Mouse (Mus musculus) limb, embryonic 12.5 days (tissue): ENCODE measurements around the gene Cbarp. TPM values are rescaled to one million over a fixed set of nuclear protein-coding genes. Genes with fewer than 3 reads are reported as not detected.

Source experiments
- ATAC-seq: fragments of 200-750 bp; cut with Nextera tagmentation; 2 replicates; pipeline ENCODE4 v1.8.0; 2017; ENCODE audit warnings: low read depth, moderate TSS enrichment; ENCODE audit not compliant: insufficient number of reproducible peaks, insufficient read depth, low FRiP score, low TSS enrichment
- H3K27ac ChIP-seq: fragments of 300-500 bp; sonication (generic); 2 replicates; pipeline ENCODE4 v1.5.1; 2016; ENCODE audit warnings: mild to moderate bottlenecking, moderate library complexity
- H3K27me3 ChIP-seq: fragments of 300-500 bp; sonication (generic); 2 replicates; pipeline ENCODE4 v1.6.1; 2016; ENCODE audit warnings: mild to moderate bottlenecking, moderate library complexity
- H3K36me3 ChIP-seq: fragments of 300-500 bp; sonication (generic); 2 replicates; pipeline ENCODE4 v1.6.1; 2016; ENCODE audit warnings: mild to moderate bottlenecking, moderate library complexity
- H3K4me1 ChIP-seq: fragments of 300-500 bp; sonication (generic); replicated peaks from 2 replicates; pipeline ENCODE4 v1.6.1; 2016
- H3K4me2 ChIP-seq: fragments of 300-500 bp; sonication (generic); 2 replicates; pipeline ENCODE4 v1.6.1; 2016; ENCODE audit warnings: mild to moderate bottlenecking, moderate library complexity
- H3K4me3 ChIP-seq: fragments of 300-500 bp; sonication (generic); replicated peaks from 2 replicates; pipeline ENCODE4 v1.5.1; 2016; ENCODE audit warnings: mild to moderate bottlenecking
- H3K9ac ChIP-seq: fragments of 300-500 bp; sonication (generic); replicated peaks from 2 replicates; pipeline ENCODE4 v1.6.1; 2016; ENCODE audit warnings: mild to moderate bottlenecking, moderate library complexity
- H3K9me3 ChIP-seq: fragments of 300-500 bp; sonication (generic); 2 replicates; pipeline ENCODE4 v1.6.1; 2016; ENCODE audit warnings: mild to moderate bottlenecking, moderate library complexity
- WGBS: fragments of 180-500 bp; shearing (Covaris S2); methylation state at CpG from one replicate; pipeline ENCODE4 v1.1.7; 2016; 5-methylcytosine and 5-hydroxymethylcytosine counted together
- polyA plus RNA-seq: library from polyadenylated mRNA; unstranded; fragments of >200 nt; fragmentation: Nextera tagmentation; extraction: Ambion mirVana; gene quantifications from 2 replicates; pipeline ENCODE4 v1.2.1, GENCODE M21; 2016

Gene Cbarp
- polyA plus RNA-seq, 1 experiment from 2014 or later = 4.9 TPM

GRCm38 (mm10) chr10:80103032-80103431 is 37.6 kb downstream of the Cbarp start:
- H3K4me3 ChIP-seq = peak overlapping the region; percentile 91
- H3K4me1 ChIP-seq = peaks cover 17% of the 10 kb centered on the region
- H3K9me3 ChIP-seq = no peaks in the 10 kb centered on the region
- no peaks in the 10 kb centered on the region for H3K27me3 ChIP-seq
- no peak; the same call in 1 of the 2 replicates for ATAC-seq
- 87% methylated on average over 2 of the region's 2 CpGs for WGBS
- H3K9ac ChIP-seq = no peak overlapping the region
- peak overlapping the region; percentile 59; the same call in 1 of the 2 replicates for H3K27ac ChIP-seq
- H3K4me2 ChIP-seq = peak overlapping the region; percentile 94; the same call in 1 of the 2 replicates
- no peaks in the 10 kb centered on the region for H3K36me3 ChIP-seq

DNA sequence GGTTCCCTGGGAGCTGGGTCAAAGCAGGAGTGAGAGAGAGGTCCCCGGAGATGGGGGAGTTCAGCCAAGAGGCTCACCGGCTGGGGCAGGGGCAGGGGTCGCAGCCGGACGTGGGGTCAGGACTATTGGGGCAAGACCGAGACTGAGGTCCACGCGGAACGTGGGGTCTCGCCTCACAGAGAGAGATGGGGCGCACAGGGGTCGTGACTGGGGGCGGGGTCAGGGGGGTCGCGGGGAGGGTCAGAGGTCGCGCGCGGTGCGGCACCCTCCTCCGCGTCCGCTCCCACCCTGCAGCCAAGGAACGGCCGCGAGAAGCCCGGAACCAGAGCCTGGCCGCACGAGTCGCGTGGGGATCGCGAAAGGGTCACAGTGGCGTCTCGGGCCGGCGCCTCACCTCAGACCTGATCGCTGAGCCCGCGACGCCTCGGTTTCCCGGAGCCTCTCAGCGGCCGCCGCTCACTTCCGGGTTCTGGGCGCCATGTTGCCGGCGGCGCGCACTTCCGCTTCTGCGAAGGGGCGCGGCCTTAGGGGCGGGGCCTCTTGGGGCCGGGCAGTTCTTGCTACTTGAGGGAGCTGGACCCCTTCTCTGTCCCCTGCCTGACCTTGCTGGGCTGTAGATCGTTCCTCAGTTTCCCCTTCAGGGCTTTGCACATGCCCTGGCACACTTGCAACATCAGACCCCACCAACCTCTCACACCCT is 38.3 kb downstream of the Cbarp start:
- peak overlapping the region; percentile 81 for H3K9ac ChIP-seq
- no peaks in the 10 kb centered on the region for H3K9me3 ChIP-seq
- WGBS = under 1% methylated on average over 59 of the region's 59 CpGs
- H3K27ac ChIP-seq = peak overlapping the region; percentile 59
- peak overlapping the region; percentile 91 for H3K4me3 ChIP-seq
- no peaks in the 10 kb centered on the region for H3K27me3 ChIP-seq
- peaks cover 23% of the 10 kb centered on the region for H3K4me1 ChIP-seq
- peak overlapping the region; percentile 94 for H3K4me2 ChIP-seq
- no peaks in the 10 kb centered on the region for H3K36me3 ChIP-seq
- peak; percentile 68 for ATAC-seq

DNA sequence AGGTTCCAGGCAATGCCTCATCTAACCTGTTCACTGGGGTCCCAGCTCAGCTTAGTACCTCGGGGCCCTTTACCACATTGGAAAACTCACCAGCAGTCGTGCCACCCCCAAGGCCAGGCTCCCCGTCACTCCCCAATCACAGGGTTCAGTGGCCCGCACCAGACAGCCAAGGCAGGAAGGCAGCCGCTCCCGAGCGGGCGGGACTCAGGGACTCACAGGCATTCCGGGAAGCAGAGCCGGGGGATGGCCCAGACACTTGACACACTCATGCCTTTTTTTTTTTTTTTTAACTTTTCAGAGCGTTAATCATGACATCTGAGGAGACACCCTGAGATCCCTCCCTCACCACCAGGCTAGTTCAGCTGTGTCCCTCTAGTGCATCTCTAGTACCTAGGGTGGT is 39.7 kb downstream of the Cbarp start:
- Histone ChIP-seq H3K27me3 (no peaks in the 10 kb centered on the region), H3K4me1 (peaks cover 34% of the 10 kb centered on the region), H3K27ac (no peak overlapping the region), H3K36me3 (no peaks in the 10 kb centered on the region), H3K4me2 (peak overlapping the region; percentile 94; the same call in 1 of the 2 replicates), H3K9ac (no peak overlapping the region), H3K4me3 (peak overlapping the region; percentile 91), H3K9me3 (no peaks in the 10 kb centered on the region)
- no peak for ATAC-seq
- WGBS = 70% methylated on average over 11 of the region's 11 CpGs

DNA sequence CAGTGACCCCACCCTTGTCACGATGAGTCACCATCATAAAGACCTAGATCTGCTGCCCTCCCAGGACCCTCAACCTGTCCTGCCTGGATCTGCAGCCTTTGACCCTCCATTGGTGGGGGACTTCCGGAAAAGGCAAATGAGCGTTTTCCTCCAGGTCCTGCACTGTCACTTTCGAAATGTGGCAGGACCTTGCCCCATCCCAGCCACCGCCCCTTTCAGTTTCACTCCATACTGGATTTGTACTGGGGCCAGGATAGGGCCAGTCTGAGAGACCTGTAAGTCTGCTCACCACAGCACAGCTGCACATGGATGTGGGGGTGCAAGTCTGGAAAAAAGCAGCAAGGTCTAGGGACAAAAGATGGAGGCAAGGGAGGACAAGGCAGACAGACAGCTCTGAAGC is 42.0 kb downstream of the Cbarp start:
- WGBS = 85% methylated on average over 5 of the region's 5 CpGs
- Histone ChIP-seq H3K36me3 (no peaks in the 10 kb centered on the region), H3K9me3 (no peaks in the 10 kb centered on the region), H3K27ac (peak overlapping the region; percentile 73; the same call in 1 of the 2 replicates), H3K4me1 (peaks cover 35% of the 10 kb centered on the region), H3K27me3 (no peaks in the 10 kb centered on the region), H3K4me2 (no peak overlapping the region), H3K9ac (no peak overlapping the region), H3K4me3 (no peak overlapping the region)
- no peak for ATAC-seq

DNA sequence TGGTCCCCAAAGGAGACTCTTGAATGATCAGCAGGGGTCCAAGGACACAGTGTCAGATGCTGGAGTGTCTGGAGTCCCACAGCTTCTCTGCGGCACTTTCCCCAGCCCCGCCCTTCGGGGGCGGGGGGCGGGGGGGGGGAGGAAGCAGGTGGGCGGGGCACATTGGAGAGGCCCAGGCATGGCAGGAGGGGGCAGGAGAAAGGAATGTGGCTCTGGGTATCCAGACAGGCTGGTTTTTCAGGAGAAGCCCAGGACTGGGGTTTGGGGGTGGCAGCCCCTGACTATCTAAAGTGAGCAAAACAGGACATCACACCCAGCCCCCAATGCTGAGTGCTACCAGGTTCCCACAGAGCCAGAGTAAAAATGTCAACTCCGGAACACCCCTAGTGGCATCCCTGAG is 43.4 kb downstream of the Cbarp start:
- Histone ChIP-seq H3K4me1 (peaks cover 35% of the 10 kb centered on the region), H3K9me3 (no peaks in the 10 kb centered on the region), H3K4me2 (peak overlapping the region; percentile 13; the same call in 1 of the 2 replicates), H3K9ac (peak overlapping the region; percentile 19; the same call in 1 of the 2 replicates), H3K4me3 (no peak overlapping the region), H3K27me3 (no peaks in the 10 kb centered on the region), H3K36me3 (no peaks in the 10 kb centered on the region), H3K27ac (peak overlapping the region; percentile 73)
- WGBS = 14% methylated on average over 7 of the region's 7 CpGs
- no peak for ATAC-seq

DNA sequence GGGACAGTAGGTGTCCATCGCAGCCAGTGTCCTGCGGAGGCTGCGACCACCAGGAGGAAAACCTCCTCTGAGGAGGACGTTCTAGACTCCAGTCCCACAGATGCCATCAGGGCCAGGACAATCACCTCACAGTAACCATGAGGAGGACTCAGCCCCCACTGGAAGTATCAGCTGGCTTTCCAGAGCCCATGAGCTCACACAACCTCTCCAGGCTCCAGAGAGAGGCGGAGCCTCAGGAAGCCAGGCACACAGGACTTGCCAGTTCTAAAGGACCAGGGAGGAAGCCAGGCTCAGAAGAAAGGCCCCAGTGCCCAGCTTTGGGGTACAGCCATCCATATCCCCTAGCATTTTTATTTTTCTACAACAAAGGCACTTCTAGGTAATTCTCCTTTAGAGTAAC is 45.1 kb downstream of the Cbarp start:
- ATAC-seq = no peak
- no peak overlapping the region for H3K27ac ChIP-seq
- H3K4me2 ChIP-seq = no peak overlapping the region
- no peak overlapping the region for H3K9ac ChIP-seq
- H3K4me3 ChIP-seq = no peak overlapping the region
- 84% methylated on average over 5 of the region's 5 CpGs for WGBS
- H3K27me3 ChIP-seq = no peaks in the 10 kb centered on the region
- H3K9me3 ChIP-seq = no peaks in the 10 kb centered on the region
- peaks cover 25% of the 10 kb centered on the region for H3K4me1 ChIP-seq
- peaks cover 6% of the 10 kb centered on the region; the same call in 1 of the 2 replicates for H3K36me3 ChIP-seq

DNA sequence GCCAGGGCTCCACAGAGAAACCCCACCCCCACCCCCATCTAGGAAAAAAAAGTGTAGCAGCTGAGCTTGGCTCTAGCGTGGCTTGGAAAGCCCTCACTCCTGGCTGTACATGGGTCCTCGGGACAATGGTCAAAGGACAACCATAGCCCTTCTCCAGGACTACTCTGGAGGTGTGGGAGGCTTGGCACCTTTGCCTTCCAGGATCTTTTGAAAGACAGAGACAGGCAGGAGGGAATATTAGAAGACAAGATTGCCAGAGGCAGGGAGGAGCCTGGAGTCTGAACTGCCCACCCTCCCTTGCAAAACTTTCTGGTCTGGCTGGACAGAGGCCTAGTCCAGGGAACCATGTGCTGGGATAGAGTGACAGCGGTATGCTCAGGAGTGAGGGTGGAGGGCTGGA is 46.0 kb downstream of the Cbarp start:
- WGBS = 84% methylated on average over 3 of the region's 3 CpGs
- no peaks in the 10 kb centered on the region for H3K27me3 ChIP-seq
- H3K4me2 ChIP-seq = no peak overlapping the region
- H3K36me3 ChIP-seq = peaks cover 6% of the 10 kb centered on the region; the same call in 1 of the 2 replicates
- no peak overlapping the region for H3K9ac ChIP-seq
- ATAC-seq = no peak
- H3K4me1 ChIP-seq = peaks cover 22% of the 10 kb centered on the region
- H3K27ac ChIP-seq = no peak overlapping the region
- no peak overlapping the region for H3K4me3 ChIP-seq
- H3K9me3 ChIP-seq = no peaks in the 10 kb centered on the region

DNA sequence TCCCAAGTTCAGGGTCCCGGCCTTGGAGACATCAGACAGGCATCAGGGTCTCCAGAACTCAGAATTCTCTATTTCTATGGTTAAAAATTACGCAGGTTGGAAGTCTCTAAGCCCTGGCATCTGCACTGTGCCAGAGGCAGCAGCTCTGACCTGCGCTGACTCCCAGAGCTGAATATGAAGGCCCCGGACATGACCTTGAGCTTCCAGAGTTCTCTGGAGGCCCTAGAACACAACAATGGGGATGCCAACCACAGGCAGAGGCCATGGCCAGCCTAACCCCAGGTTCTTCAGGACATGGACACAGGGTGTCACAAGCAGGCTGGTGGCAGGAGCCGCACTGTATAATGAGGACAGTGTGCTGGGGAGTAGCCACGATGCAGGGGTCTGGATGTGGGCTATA is 46.5 kb downstream of the Cbarp start:
- no peak overlapping the region for H3K27ac ChIP-seq

DNA sequence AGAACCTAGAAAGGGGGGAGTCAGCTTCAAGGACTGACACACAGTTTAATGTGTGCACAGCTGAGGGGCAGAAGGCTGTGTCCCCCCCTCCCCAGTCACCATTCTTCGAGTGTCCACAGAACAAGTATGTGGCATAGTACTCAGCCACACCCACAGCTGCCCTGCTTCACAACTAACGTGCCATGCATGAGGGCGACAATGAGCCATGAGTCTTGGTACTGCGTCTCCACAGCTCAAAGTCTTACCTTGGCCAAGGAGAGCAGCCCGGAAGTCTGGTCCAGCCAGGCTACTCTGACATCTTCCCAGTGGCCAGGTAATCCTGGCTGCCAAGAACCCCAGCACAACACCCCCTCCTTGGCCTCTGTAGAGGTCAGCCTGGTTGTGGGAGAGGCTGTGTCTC is 47.9 kb downstream of the Cbarp start:
- Histone ChIP-seq H3K36me3 (peaks cover 6% of the 10 kb centered on the region; the same call in 1 of the 2 replicates), H3K9me3 (no peaks in the 10 kb centered on the region), H3K9ac (no peak overlapping the region; the same call in 1 of the 2 replicates), H3K4me2 (no peak overlapping the region), H3K27me3 (no peaks in the 10 kb centered on the region), H3K4me3 (no peak overlapping the region), H3K27ac (no peak overlapping the region), H3K4me1 (peaks cover 15% of the 10 kb centered on the region)
- no peak for ATAC-seq
- WGBS = 83% methylated on average over 5 of the region's 5 CpGs

More for the DNA sequence above, 46.5 kb downstream of the Cbarp start:
- no peak overlapping the region for H3K4me3 ChIP-seq
- WGBS = 92% methylated on average over 6 of the region's 6 CpGs
- H3K27me3 ChIP-seq = no peaks in the 10 kb centered on the region
- no peaks in the 10 kb centered on the region for H3K9me3 ChIP-seq
- ATAC-seq = no peak
- H3K9ac ChIP-seq = no peak overlapping the region
- peaks cover 22% of the 10 kb centered on the region for H3K4me1 ChIP-seq
- H3K36me3 ChIP-seq = peaks cover 6% of the 10 kb centered on the region; the same call in 1 of the 2 replicates
- no peak overlapping the region for H3K4me2 ChIP-seq

- no peak overlapping the region for H3K9ac ChIP-seq
- H3K27me3 ChIP-seq = no peaks in the 10 kb centered on the region
- H3K4me2 ChIP-seq = no peak overlapping the region
- ATAC-seq = no peak
- 0 out of 2 replicates have a peak, but pooled peaks cover 4% of the 10 kb centered on the region for H3K4me1 ChIP-seq
- 95% methylated on average over 6 of the region's 6 CpGs for WGBS
- 0 out of 2 replicates have a peak overlapping the region, but pooled peaks have one; percentile 12 for H3K27ac ChIP-seq
- no peak overlapping the region for H3K4me3 ChIP-seq
- no peaks in the 10 kb centered on the region for H3K9me3 ChIP-seq
- H3K36me3 ChIP-seq = peaks cover 6% of the 10 kb centered on the region; the same call in 1 of the 2 replicates
Observed at GRCm38 (mm10) chr10:80091527-80091926, 49.1 kb downstream of the Cbarp start.

DNA sequence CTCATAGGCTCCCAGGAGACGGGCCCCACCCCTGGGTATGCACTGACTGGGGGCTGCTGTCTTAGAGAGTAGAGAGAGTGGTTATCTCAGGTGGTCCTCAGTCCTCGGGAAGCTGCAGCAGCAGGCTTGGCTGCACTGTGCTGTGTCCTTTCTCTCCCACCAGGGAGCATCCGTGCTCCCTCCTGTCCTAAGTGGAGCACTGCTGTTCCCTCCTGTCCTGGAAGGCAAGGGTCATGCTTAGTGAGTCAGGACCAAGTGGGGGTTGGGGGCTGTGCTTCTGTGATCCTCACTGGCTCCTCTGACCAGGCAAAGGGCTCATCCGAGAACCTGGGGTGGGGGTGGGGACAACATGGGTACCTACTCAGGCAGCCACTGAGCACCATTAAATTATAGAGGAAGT is 51.5 kb downstream of the Cbarp start:
- no peak overlapping the region for H3K9ac ChIP-seq
- no peak overlapping the region for H3K4me2 ChIP-seq
- no peaks in the 10 kb centered on the region for H3K27me3 ChIP-seq
- 42% methylated on average over 4 of the region's 4 CpGs for WGBS
- H3K36me3 ChIP-seq = peaks cover 18% of the 10 kb centered on the region
- H3K9me3 ChIP-seq = no peaks in the 10 kb centered on the region
- no peak for ATAC-seq
- H3K4me1 ChIP-seq = no peaks in the 10 kb centered on the region
- H3K27ac ChIP-seq = no peak overlapping the region
- no peak overlapping the region for H3K4me3 ChIP-seq
